Mouse (Mus musculus): ENCODE measurements around the gene Tmeff1. TPM values are rescaled to one million over a fixed set of nuclear protein-coding genes. Genes with fewer than 3 reads are reported as not detected.

Tmeff1 gene
- polyA plus RNA-seq (2012; rRNA removed; ENCODE audit: low replicate concordance) = 5.9 and 6.4 TPM in 2 replicates

DNA sequence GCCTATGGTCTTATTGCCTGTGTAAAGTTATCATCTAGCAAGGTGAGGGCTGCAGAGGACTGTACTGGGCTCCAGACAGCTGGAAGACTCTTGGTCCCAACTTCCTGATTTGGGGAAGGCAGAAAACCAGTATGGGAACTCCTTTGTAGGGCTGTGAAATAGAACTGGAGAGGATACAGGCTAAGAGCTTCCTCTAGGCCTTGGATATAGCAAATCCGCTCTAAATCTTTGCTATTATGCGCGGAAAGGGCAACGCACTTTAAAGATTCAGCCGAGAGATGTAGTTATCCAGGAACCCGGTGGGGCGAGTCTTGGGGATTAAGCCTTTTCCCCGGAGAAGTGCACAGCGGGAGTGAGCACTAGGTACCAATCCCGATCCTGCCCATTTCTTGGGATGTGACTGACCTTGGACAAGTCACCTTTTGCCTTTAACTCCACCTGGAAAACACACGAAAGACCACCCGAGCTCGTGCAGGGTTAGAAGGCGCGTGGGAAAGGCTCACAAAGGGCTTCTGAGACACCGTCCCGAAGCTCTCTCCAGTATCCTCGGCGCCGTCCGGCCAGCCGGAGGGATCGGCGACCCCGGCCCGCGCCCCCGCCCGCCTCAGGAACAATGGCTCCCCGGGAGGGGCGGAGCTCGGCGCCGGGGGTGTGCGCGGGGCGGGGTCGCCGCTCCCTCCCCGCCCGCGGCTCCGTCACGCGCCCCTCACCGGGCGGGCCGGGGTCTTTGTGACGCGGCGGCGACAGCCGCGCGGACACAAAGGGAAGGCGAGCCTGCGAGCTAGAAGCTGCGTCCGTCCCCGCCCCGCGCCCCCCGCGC, at the start of gene Tmeff1:
Gene Tmeff1, plus strand, starts transcription at position 754 of the 820 bp plus-strand sequence.

GRCm38 (mm10) chr4:48539841-48540575, 45.0 kb upstream of the Tmeff1 start, which contains the start of gene Msantd3:
Gene Msantd3 (plus strand): TSS chr4:48539935.

GRCm38 (mm10) chr4:48663271-48663670, 78.3 kb downstream of the Tmeff1 start, which contains the start of gene Cavin4:
Gene Cavin4 (plus strand): TSS chr4:48663514.

Other genes with a start within 250 kb of the Tmeff1 start
- gene Tex10, start 111.7 kb upstream of the Tmeff1 start, polyA plus RNA-seq (2012; rRNA removed; ENCODE audit: low replicate concordance) = 9.2 and 21.0 TPM in 2 replicates
- gene Msantd3, start 45.2 kb upstream of the Tmeff1 start, polyA plus RNA-seq (2012; rRNA removed; ENCODE audit: low replicate concordance) = 3.2 and 7.2 TPM in 2 replicates
- 0.06 and 4.9 TPM in 2 replicates for gene Cavin4, start 78.3 kb downstream of the Tmeff1 start, polyA plus RNA-seq (2012; rRNA removed; ENCODE audit: low replicate concordance)